Mouse (Mus musculus): ENCODE data around the gene Ifnar2. TPM values are rescaled to one million over a fixed set of nuclear protein-coding genes. Genes with fewer than 3 reads are reported as not detected.

Gene Ifnar2
- total and polyA plus RNA-seq, 3 experiments, result 31.2 to 39.9 (median 36.0) TPM

GRCm38 (mm10) chr16:91354599-91354998 lies 18.0 kb upstream of the Ifnar2 start:
- no peak for DNase-seq
- no peak overlapping the region for H3K4me3 ChIP-seq
- H3K27me3 ChIP-seq (ENCODE audit: control insufficient read depth, insufficient read depth, low read length), result peaks cover 1% of the 10 kb centered on the region; the same call in 1 of the 2 replicates
- TF ChIP-seq CTCF (IDR thresholded peaks at IDR 0.05) (no peak), EP300 (IDR thresholded peaks at IDR 0.05; ENCODE audit: insufficient read depth, low read depth, low read length) (no peak), POLR2A (IDR thresholded peaks at IDR 0.05; ENCODE audit: insufficient read depth, low read depth, low read length) (no peak)
- intact Hi-C loops (cut with DNase I), result no loop called here
- 58% methylated on average over 4 of the region's 4 CpGs for WGBS
- H3K4me1 ChIP-seq (ENCODE audit: control insufficient read depth, insufficient read depth, low read length), result no peaks in the 10 kb centered on the region; the same call in 1 of the 2 replicates
- no peaks in the 10 kb centered on the region for H3K79me2 ChIP-seq (replicated peaks; ENCODE audit: control insufficient read depth, insufficient read depth, low read length)
- peak overlapping the region; percentile 20; the same call in 1 of the 2 replicates for H3K27ac ChIP-seq
- H3K36me3 ChIP-seq (ENCODE audit: control insufficient read depth, insufficient read depth, low read length), result no peaks in the 10 kb centered on the region
- H3K9ac ChIP-seq (ENCODE audit: low read depth, low read length), result no peak overlapping the region

GRCm38 (mm10) chr16:91355160-91355559 lies 17.4 kb upstream of the Ifnar2 start:
- no peaks in the 10 kb centered on the region for H3K36me3 ChIP-seq (ENCODE audit: control insufficient read depth, insufficient read depth, low read length)
- TF ChIP-seq CTCF (IDR thresholded peaks at IDR 0.05) (no peak), EP300 (IDR thresholded peaks at IDR 0.05; ENCODE audit: insufficient read depth, low read depth, low read length) (no peak), POLR2A (IDR thresholded peaks at IDR 0.05; ENCODE audit: insufficient read depth, low read depth, low read length) (no peak)
- H3K27ac ChIP-seq, result no peak overlapping the region
- intact Hi-C loops (cut with DNase I), result loop anchor here (5.0 kb wide), 1 partner anchor 157 kb away; no protein-coding TSS in a partner anchor
- no peaks in the 10 kb centered on the region for H3K79me2 ChIP-seq (replicated peaks; ENCODE audit: control insufficient read depth, insufficient read depth, low read length)
- peak in 1 of 2 experiments; percentile 70 for DNase-seq
- no peak overlapping the region for H3K4me3 ChIP-seq
- H3K9ac ChIP-seq (ENCODE audit: low read depth, low read length), result no peak overlapping the region
- peaks cover 1% of the 10 kb centered on the region; the same call in 1 of the 2 replicates for H3K27me3 ChIP-seq (ENCODE audit: control insufficient read depth, insufficient read depth, low read length)
- 76% methylated on average over 12 of the region's 12 CpGs for WGBS
- no peaks in the 10 kb centered on the region; the same call in 1 of the 2 replicates for H3K4me1 ChIP-seq (ENCODE audit: control insufficient read depth, insufficient read depth, low read length)

- no peak for DNase-seq
- TF ChIP-seq CTCF (IDR thresholded peaks at IDR 0.05) (no peak), POLR2A (IDR thresholded peaks at IDR 0.05; ENCODE audit: insufficient read depth, low read depth, low read length) (no peak), EP300 (IDR thresholded peaks at IDR 0.05; ENCODE audit: insufficient read depth, low read depth, low read length) (no peak)
- intact Hi-C loops (cut with DNase I), result loop anchor here (5.0 kb wide), 1 partner anchor 155 kb away; no protein-coding TSS in a partner anchor
- H3K79me2 ChIP-seq (replicated peaks; ENCODE audit: control insufficient read depth, insufficient read depth, low read length), result no peaks in the 10 kb centered on the region
- H3K4me1 ChIP-seq (ENCODE audit: control insufficient read depth, insufficient read depth, low read length), result peaks cover under 1% of the 10 kb centered on the region
- no peaks in the 10 kb centered on the region for H3K27me3 ChIP-seq (ENCODE audit: control insufficient read depth, insufficient read depth, low read length)
- H3K4me3 ChIP-seq, result no peak overlapping the region
- H3K36me3 ChIP-seq (ENCODE audit: control insufficient read depth, insufficient read depth, low read length), result no peaks in the 10 kb centered on the region
- H3K27ac ChIP-seq, result no peak overlapping the region
- no peak overlapping the region for H3K9ac ChIP-seq (ENCODE audit: low read depth, low read length)
- 72% methylated on average over 10 of the region's 10 CpGs for WGBS
Measured at GRCm38 (mm10) chr16:91356760-91357525, 15.6 kb upstream of the Ifnar2 start.

GRCm38 (mm10) chr16:91357526-91357900 lies 15.1 kb upstream of the Ifnar2 start:
- Histone ChIP-seq H3K27ac (no peak overlapping the region), H3K27me3 (ENCODE audit: control insufficient read depth, insufficient read depth, low read length) (no peaks in the 10 kb centered on the region), H3K36me3 (ENCODE audit: control insufficient read depth, insufficient read depth, low read length) (no peaks in the 10 kb centered on the region), H3K9ac (ENCODE audit: low read depth, low read length) (no peak overlapping the region), H3K4me3 (no peak overlapping the region), H3K4me1 (ENCODE audit: control insufficient read depth, insufficient read depth, low read length) (peaks cover 4% of the 10 kb centered on the region), H3K79me2 (replicated peaks; ENCODE audit: control insufficient read depth, insufficient read depth, low read length) (no peaks in the 10 kb centered on the region)
- WGBS, result 39% methylated on average over 10 of the region's 10 CpGs
- intact Hi-C loops (cut with DNase I), result loop anchor here (5.0 kb wide), 1 partner anchor 155 kb away; no protein-coding TSS in a partner anchor
- DNase-seq, result no peak
- no peak for TF ChIP-seq EP300 (IDR thresholded peaks at IDR 0.05; ENCODE audit: insufficient read depth, low read depth, low read length)
- TF ChIP-seq CTCF (IDR thresholded peaks at IDR 0.05), result no peak
- TF ChIP-seq POLR2A (IDR thresholded peaks at IDR 0.05; ENCODE audit: insufficient read depth, low read depth, low read length), result no peak

GRCm38 (mm10) chr16:91358555-91358954 lies 14.0 kb upstream of the Ifnar2 start:
- TF ChIP-seq EP300 (IDR thresholded peaks at IDR 0.05; ENCODE audit: insufficient read depth, low read depth, low read length), result no peak
- peak; percentile 81 for TF ChIP-seq CTCF (IDR thresholded peaks at IDR 0.05)
- H3K27me3 ChIP-seq (ENCODE audit: control insufficient read depth, insufficient read depth, low read length), result no peaks in the 10 kb centered on the region
- no peak overlapping the region for H3K9ac ChIP-seq (ENCODE audit: low read depth, low read length)
- peaks cover 8% of the 10 kb centered on the region for H3K4me1 ChIP-seq (ENCODE audit: control insufficient read depth, insufficient read depth, low read length)
- WGBS, result 30% methylated on average over 8 of the region's 8 CpGs
- intact Hi-C loops (cut with DNase I), result loop anchor here (1.0 to 5.0 kb wide), 2 partner anchors 83 to 154 kb away; no protein-coding TSS in a partner anchor
- H3K36me3 ChIP-seq (ENCODE audit: control insufficient read depth, insufficient read depth, low read length), result no peaks in the 10 kb centered on the region; the same call in 1 of the 2 replicates
- H3K79me2 ChIP-seq (replicated peaks; ENCODE audit: control insufficient read depth, insufficient read depth, low read length), result no peaks in the 10 kb centered on the region
- H3K27ac ChIP-seq, result peak overlapping the region; percentile 36; the same call in 1 of the 2 replicates
- no peak overlapping the region for H3K4me3 ChIP-seq
- peak in 1 of 2 experiments; percentile 45 for DNase-seq

GRCm38 (mm10) chr16:91359531-91359930 lies 13.1 kb upstream of the Ifnar2 start:
- no peaks in the 10 kb centered on the region for H3K27me3 ChIP-seq (ENCODE audit: control insufficient read depth, insufficient read depth, low read length)
- no peak overlapping the region for H3K4me3 ChIP-seq
- H3K4me1 ChIP-seq (ENCODE audit: control insufficient read depth, insufficient read depth, low read length), result peaks cover 8% of the 10 kb centered on the region
- no peak for TF ChIP-seq POLR2A (IDR thresholded peaks at IDR 0.05; ENCODE audit: insufficient read depth, low read depth, low read length)
- TF ChIP-seq CTCF (IDR thresholded peaks at IDR 0.05), result no peak
- TF ChIP-seq EP300 (IDR thresholded peaks at IDR 0.05; ENCODE audit: insufficient read depth, low read depth, low read length), result no peak
- H3K36me3 ChIP-seq (ENCODE audit: control insufficient read depth, insufficient read depth, low read length), result no peaks in the 10 kb centered on the region; the same call in 1 of the 2 replicates
- H3K9ac ChIP-seq (ENCODE audit: low read depth, low read length), result no peak overlapping the region
- DNase-seq, result no peak
- no peak overlapping the region for H3K27ac ChIP-seq
- no peaks in the 10 kb centered on the region for H3K79me2 ChIP-seq (replicated peaks; ENCODE audit: control insufficient read depth, insufficient read depth, low read length)
- WGBS, result 81% methylated on average over 13 of the region's 13 CpGs
- intact Hi-C loops (cut with DNase I), result loop anchor here (5.0 kb wide), 1 partner anchor 153 kb away; no protein-coding TSS in a partner anchor

Measured in heart, adult 2 months (tissue).